Mouse (Mus musculus) testis, adult 2 months (tissue): ENCODE results near the gene Them5.

ENCODE experiments used
- CTCF ChIP-seq: fragments of 200-500 bp; IDR thresholded peaks from 2 replicates; pipeline ENCODE4 v1.5.1; 2012; ENCODE audit warnings: low read depth, mild to moderate bottlenecking, inconsistent platforms, low read length, moderate library complexity; ENCODE audit not compliant: control insufficient read depth, insufficient read depth, insufficient replicate concordance
- POLR2A ChIP-seq: fragments of 200-500 bp; IDR thresholded peaks from 2 replicates; pipeline ENCODE4 v1.6.1; 2012; ENCODE audit warnings: low read depth, mild to moderate bottlenecking, inconsistent platforms, low read length, moderate library complexity; ENCODE audit not compliant: control insufficient read depth

DNA sequence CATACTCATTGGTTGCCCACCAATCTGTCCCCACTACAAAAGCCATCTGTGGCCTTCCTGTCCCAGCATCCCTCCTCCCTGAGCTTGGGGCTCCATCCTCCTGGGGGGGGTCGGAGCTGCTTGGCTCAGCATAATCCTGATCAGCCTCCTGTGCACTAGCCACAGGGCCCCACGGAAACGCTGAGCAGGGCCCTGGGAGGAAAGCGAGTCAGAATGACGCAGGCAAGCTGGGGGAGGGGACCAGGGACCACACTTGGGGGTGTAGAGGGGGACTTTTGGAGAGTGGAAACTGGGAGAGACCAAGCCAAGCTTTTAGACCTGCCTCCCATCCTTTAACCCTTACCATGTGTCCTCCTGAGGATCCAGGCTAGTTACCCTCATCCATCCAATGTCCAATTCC, 34.0 kb downstream of the Them5 start:
- TF ChIP-seq CTCF (no peak), POLR2A (no peak)
